Comparison of ENCODE assay signal across 12 mouse cellular contexts in the genomic region with DNA sequence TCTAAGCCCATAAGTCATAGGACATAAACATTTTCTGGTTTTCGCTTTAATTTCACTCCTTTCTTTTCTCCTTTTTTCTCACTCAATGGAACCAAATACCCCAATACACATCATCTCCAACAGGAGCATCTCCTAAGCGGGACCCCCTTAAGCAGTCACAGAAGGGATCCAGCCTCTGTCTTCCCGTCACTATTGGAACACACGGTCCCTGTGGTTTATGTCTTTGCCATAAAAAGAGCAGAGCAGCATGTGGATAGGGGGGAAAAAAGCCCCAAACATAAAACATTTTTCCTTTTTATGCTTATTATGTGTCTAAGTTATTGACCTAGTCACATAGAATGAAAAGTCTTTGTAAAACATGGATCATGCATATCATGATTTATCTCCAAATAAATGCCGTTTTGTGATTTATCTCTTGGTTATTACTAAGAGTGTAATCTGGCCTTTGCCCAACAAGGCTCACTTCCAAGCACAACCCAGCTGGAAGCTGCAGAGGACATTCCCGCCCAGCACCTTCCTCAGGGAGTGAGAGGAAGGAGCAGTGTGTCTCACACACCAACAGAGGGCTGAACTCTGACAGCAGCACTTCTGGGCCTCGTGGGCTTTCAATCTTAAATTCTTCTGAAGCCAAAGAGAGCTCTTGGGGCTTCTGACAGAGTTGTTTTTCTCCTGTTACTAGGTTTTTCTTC.
A peak's percentile ranks its signal among the peaks of the same experiment; 100 is the strongest.
DNase-seq lines count a peak whose midpoint lies in the region; ATAC-seq and TF ChIP-seq lines count a peak whose summit lies in the region.
"Had no signal": no experiment of that assay in that cellular context is flagged by ENCODE, and none has a peak within 500 bp of the region (broad histone marks: within the 10 kb centered on the region; RNA-seq: fewer than 3 reads in every experiment).

No protein-coding gene starts in this region.

- H3K4me3 ChIP-seq in forebrain, postnatal 0 days (ENCODE audit: low read depth, low read length), result no peak overlapping the region
- no peak overlapping the region for H3K4me3 ChIP-seq in forebrain, embryonic 16.5 days (replicated peaks; ENCODE audit: low read length)
- H3K4me3 ChIP-seq: forebrain, embryonic 12.5 days; liver, embryonic 15.5 days; midbrain, embryonic 15.5 days had no signal

- WGBS in forebrain, postnatal 0 days, result 73% methylated on average over 7 of the region's 7 CpGs
- WGBS in forebrain, embryonic 16.5 days, result 73% methylated on average over 7 of the region's 7 CpGs

- no peak overlapping the region for H3K27ac ChIP-seq in forebrain, postnatal 0 days (ENCODE audit: low read depth, low read length)
- H3K27ac ChIP-seq in forebrain, embryonic 16.5 days (ENCODE audit: low read length), result no peak overlapping the region
- H3K27ac ChIP-seq: forebrain, embryonic 12.5 days; liver, embryonic 15.5 days; midbrain, embryonic 15.5 days had no signal

- H3K9ac ChIP-seq in forebrain, postnatal 0 days, result no peak overlapping the region
- no peak overlapping the region for H3K9ac ChIP-seq in forebrain, embryonic 16.5 days (replicated peaks; ENCODE audit: low read depth, low read length)
- H3K9ac ChIP-seq: forebrain, embryonic 12.5 days; liver, embryonic 15.5 days; midbrain, embryonic 15.5 days had no signal

- no peaks in the 10 kb centered on the region for H3K27me3 ChIP-seq in forebrain, postnatal 0 days (ENCODE audit: insufficient read depth, low read length)
- H3K27me3 ChIP-seq in forebrain, embryonic 16.5 days (replicated peaks; ENCODE audit: control insufficient read depth, insufficient read depth, low read length), result no peaks in the 10 kb centered on the region
- H3K27me3 ChIP-seq: forebrain, embryonic 12.5 days; liver, embryonic 15.5 days; midbrain, embryonic 15.5 days had no signal

- no peak for TF ChIP-seq CTCF in forebrain, postnatal 0 days (IDR thresholded peaks at IDR 0.05; ENCODE audit: low read depth)

- no peaks in the 10 kb centered on the region for H3K36me3 ChIP-seq in forebrain, postnatal 0 days (ENCODE audit: insufficient read depth)
- H3K36me3 ChIP-seq in forebrain, embryonic 16.5 days (ENCODE audit: control insufficient read depth, insufficient read depth), result no peaks in the 10 kb centered on the region
- H3K36me3 ChIP-seq: liver, embryonic 15.5 days; midbrain, embryonic 15.5 days had no signal

- no peaks in the 10 kb centered on the region for H3K4me1 ChIP-seq in forebrain, postnatal 0 days (ENCODE audit: insufficient read depth)
- no peaks in the 10 kb centered on the region for H3K4me1 ChIP-seq in forebrain, embryonic 16.5 days (replicated peaks; ENCODE audit: control insufficient read depth, insufficient read depth, low read length)
- H3K4me1 ChIP-seq: forebrain, embryonic 12.5 days; liver, embryonic 15.5 days; midbrain, embryonic 15.5 days had no signal

- no peaks in the 10 kb centered on the region for H3K9me3 ChIP-seq in forebrain, postnatal 0 days (ENCODE audit: low read length)
- no peaks in the 10 kb centered on the region for H3K9me3 ChIP-seq in forebrain, embryonic 16.5 days (ENCODE audit: control insufficient read depth, low read length)
- H3K9me3 ChIP-seq: forebrain, embryonic 12.5 days; liver, embryonic 15.5 days; midbrain, embryonic 15.5 days had no signal

- H3K4me2 ChIP-seq in forebrain, postnatal 0 days (ENCODE audit: low read depth), result no peak overlapping the region
- H3K4me2 ChIP-seq in forebrain, embryonic 16.5 days (ENCODE audit: low read length), result no peak overlapping the region
- H3K4me2 ChIP-seq: forebrain, embryonic 12.5 days; liver, embryonic 15.5 days; midbrain, embryonic 15.5 days had no signal

- peak; percentile 14; the same call in 1 of the 2 replicates for ATAC-seq in forebrain, postnatal 0 days
- ATAC-seq in forebrain, embryonic 16.5 days, result no peak
- ATAC-seq: midbrain, embryonic 15.5 days had no signal

- no peak for DNase-seq in forebrain, postnatal 0 days
- peak; percentile 1 for DNase-seq in lung, postnatal 10 days
- DNase-seq in lung, postnatal 4 days, result no peak
- DNase-seq in gastrocnemius, postnatal 14 days, result peak; percentile 48
- peak; percentile 68 to 72 for DNase-seq in kidney, postnatal 4 days
- DNase-seq in natural killer cell, adult 2 months (ENCODE audit: low spot score in 2 of 2), result no peak
- DNase-seq in testis, postnatal 10 days (ENCODE audit: low spot score), result no peak
- DNase-seq: retina, postnatal 1 day had no signal

- intact Hi-C loops in gastrocnemius, postnatal 14 days (cut with DNase I; ENCODE audit: low total_unique reads), result no loop called here

Comparison
In these comparisons a context has a peak if more than half of its experiments do, and no peak if none do; other contexts are left out.
1. DNase-seq: peak in lung, postnatal 10 days (single experiment), gastrocnemius, postnatal 14 days (single experiment) and kidney, postnatal 4 days (2 of 2); none in forebrain, postnatal 0 days (single experiment), lung, postnatal 4 days (0 of 2), natural killer cell, adult 2 months (0 of 2) and testis, postnatal 10 days (single experiment).